Mouse (Mus musculus) MEL (cell line): ENCODE measurements around the gene Gm28048. TPM values are rescaled to one million over a fixed set of nuclear protein-coding genes. Genes with fewer than 3 reads are reported as not detected.

Experiments
- DNase-seq: peaks from one replicate; pipeline ENCODE4 v3.0.0; 2011; ENCODE audit warnings: low read depth, low spot score
- H3K27ac ChIP-seq: 2 replicates; pipeline ENCODE4 v1.5.1; 2012; ENCODE audit warnings: low read depth, mild to moderate bottlenecking, control low read depth, low read length, moderate library complexity; ENCODE audit not compliant: control insufficient read depth
- H3K27me3 ChIP-seq, 2 experiments: fragments of 150-350 bp in 1 of 2; sonication (generic) in 1 of 2; 2 replicates each; pipeline ENCODE4 v1.6.1; 2012; ENCODE audit warnings: low read length in 2 of 2, mild to moderate bottlenecking in 2 of 2, improper control_type of control experiment in 1 of 2, moderate library complexity in 1 of 2; ENCODE audit not compliant: insufficient read depth in 2 of 2, control insufficient read depth in 1 of 2
- H3K36me3 ChIP-seq, 2 experiments: 2 replicates each; pipeline ENCODE4 v1.6.1; 2012 to 2014; ENCODE audit warnings: low read length in 2 of 2, improper control_type of control experiment in 1 of 2, inconsistent platforms in 1 of 2, mild to moderate bottlenecking in 1 of 2; ENCODE audit not compliant: insufficient read depth in 2 of 2, control insufficient read depth in 1 of 2
- H3K4me1 ChIP-seq, 2 experiments: fragments of 150-350 bp in 1 of 2; sonication (generic) in 1 of 2; 2 replicates each; pipeline ENCODE4 v1.6.1; 2012; ENCODE audit warnings: low read length in 2 of 2, improper control_type of control experiment in 1 of 2, mild to moderate bottlenecking in 1 of 2; ENCODE audit not compliant: insufficient read depth in 2 of 2, control insufficient read depth in 1 of 2
- H3K4me3 ChIP-seq, 2 experiments: fragments of 150-350 bp in 1 of 2; sonication (generic) in 1 of 2; 2 replicates each; pipeline ENCODE4 v1.5.1; 2012; ENCODE audit warnings: low read depth in 2 of 2, low read length in 2 of 2, mild to moderate bottlenecking in 2 of 2, moderate library complexity in 2 of 2, control low read depth in 1 of 2, improper control_type of control experiment in 1 of 2; ENCODE audit not compliant: control insufficient read depth in 1 of 2, insufficient read depth in 1 of 2
- H3K79me2 ChIP-seq: 2 replicates; pipeline ENCODE4 v1.6.1; 2012; ENCODE audit warnings: mild to moderate bottlenecking, low read length, moderate library complexity; ENCODE audit not compliant: control insufficient read depth, poor library complexity, insufficient read depth
- H3K9ac ChIP-seq: 2 replicates; pipeline ENCODE4 v1.6.1; 2012; ENCODE audit warnings: low read depth, mild to moderate bottlenecking, control low read depth, low read length, moderate library complexity; ENCODE audit not compliant: control insufficient read depth, poor library complexity, severe bottlenecking
- H3K9me3 ChIP-seq: fragments of 150-350 bp; sonication (generic); replicated peaks from 2 replicates; pipeline ENCODE4 v1.6.1; 2012; ENCODE audit warnings: mild to moderate bottlenecking, low read length, improper control_type of control experiment, moderate library complexity; ENCODE audit not compliant: insufficient read depth
- BHLHE40 ChIP-seq: IDR thresholded peaks from 2 replicates; pipeline ENCODE4 v1.6.1; 2012; ENCODE audit warnings: low read depth, mild to moderate bottlenecking, inconsistent platforms, low read length, improper control_type of control experiment, borderline replicate concordance
- CHD2 ChIP-seq: IDR thresholded peaks from 2 replicates; pipeline ENCODE4 v1.6.1; 2011; ENCODE audit warnings: low read length, improper control_type of control experiment
- CTCF ChIP-seq, 3 experiments: IDR thresholded peaks in 2 of 3; conservative IDR thresholded peaks in 1 of 3; 2 replicates each; pipeline ENCODE4 v1.5.1; 2011 to 2012; ENCODE audit warnings: low read length in 3 of 3, low read depth in 2 of 3, mild to moderate bottlenecking in 2 of 3, improper control_type of control experiment in 1 of 3, inconsistent platforms in 1 of 3, mixed read lengths in 1 of 3, moderate library complexity in 1 of 3; ENCODE audit not compliant: control insufficient read depth in 1 of 3, insufficient read depth in 1 of 3, poor library complexity in 1 of 3, severe bottlenecking in 1 of 3
- E2F4 ChIP-seq: IDR thresholded peaks from 2 replicates; pipeline ENCODE4 v1.6.1; 2011; ENCODE audit warnings: low read depth, low read length, improper control_type of control experiment, borderline replicate concordance
- GABPA ChIP-seq: IDR thresholded peaks from 2 replicates; pipeline ENCODE4 v1.6.1; 2012; ENCODE audit warnings: low read depth, mild to moderate bottlenecking, inconsistent platforms, low read length, improper control_type of control experiment, moderate library complexity
- HCFC1 ChIP-seq: IDR thresholded peaks from 2 replicates; pipeline ENCODE4 v1.6.1; 2012; ENCODE audit warnings: low read depth, mild to moderate bottlenecking, inconsistent platforms, low read length, improper control_type of control experiment, moderate library complexity
- MAFK ChIP-seq: IDR thresholded peaks from 2 replicates; pipeline ENCODE4 v1.6.1; 2011; ENCODE audit warnings: low read depth, mild to moderate bottlenecking, low read length, improper control_type of control experiment, borderline replicate concordance
- MAX ChIP-seq: IDR thresholded peaks from 2 replicates; pipeline ENCODE4 v1.6.1; 2011; ENCODE audit warnings: low read length, improper control_type of control experiment
- MAZ ChIP-seq: IDR thresholded peaks from 2 replicates; pipeline ENCODE4 v1.6.1; 2012; ENCODE audit warnings: low read depth, mild to moderate bottlenecking, inconsistent platforms, low read length, improper control_type of control experiment
- MEF2A ChIP-seq: IDR thresholded peaks from 2 replicates; pipeline ENCODE4 v1.6.1; 2014; ENCODE audit warnings: low read depth, mild to moderate bottlenecking, inconsistent platforms, low read length, improper control_type of control experiment; ENCODE audit not compliant: poor library complexity, insufficient replicate concordance, severe bottlenecking; ENCODE audit errors: extremely low read depth
- NRF1 ChIP-seq: IDR thresholded peaks from 2 replicates; pipeline ENCODE4 v1.6.1; 2014; ENCODE audit warnings: low read depth, mild to moderate bottlenecking, inconsistent platforms, low read length, improper control_type of control experiment, moderate library complexity; ENCODE audit not compliant: poor library complexity, insufficient read depth, severe bottlenecking
- POLR2A ChIP-seq, 2 experiments: IDR thresholded peaks; 2 replicates each; pipeline ENCODE4 v1.6.1; 2011 to 2012; ENCODE audit warnings: low read length in 2 of 2, mild to moderate bottlenecking in 2 of 2, control low read depth in 1 of 2, improper control_type of control experiment in 1 of 2, low read depth in 1 of 2, moderate library complexity in 1 of 2; ENCODE audit not compliant: control insufficient read depth in 1 of 2, insufficient read depth in 1 of 2, poor library complexity in 1 of 2
- POLR2AphosphoS2 ChIP-seq: IDR thresholded peaks from 2 replicates; pipeline ENCODE4 v1.6.1; 2011; ENCODE audit warnings: low read length, improper control_type of control experiment
- POLR2AphosphoS5 ChIP-seq: IDR thresholded peaks from 2 replicates; pipeline ENCODE4 v1.6.1; 2012; ENCODE audit warnings: low read depth, borderline replicate concordance, mild to moderate bottlenecking, inconsistent platforms, low read length, moderate library complexity, mixed read lengths
- RAD21 ChIP-seq: IDR thresholded peaks from 2 replicates; pipeline ENCODE4 v1.6.1; 2011; ENCODE audit warnings: mild to moderate bottlenecking, low read depth, low read length, improper control_type of control experiment
- SIN3A ChIP-seq: IDR thresholded peaks from 2 replicates; pipeline ENCODE4 v1.6.1; 2012; ENCODE audit warnings: low read length, improper control_type of control experiment, inconsistent platforms
- SMC3 ChIP-seq: IDR thresholded peaks from 2 replicates; pipeline ENCODE4 v1.6.1; 2011; ENCODE audit warnings: low read depth, low read length, improper control_type of control experiment
- TCF12 ChIP-seq: IDR thresholded peaks from 2 replicates; pipeline ENCODE4 v1.6.1; 2014; ENCODE audit warnings: low read depth, mild to moderate bottlenecking, inconsistent platforms, low read length, improper control_type of control experiment, moderate library complexity
- UBTF ChIP-seq: IDR thresholded peaks from 2 replicates; pipeline ENCODE4 v1.6.1; 2012; ENCODE audit warnings: low read depth, mild to moderate bottlenecking, inconsistent platforms, low read length, improper control_type of control experiment, moderate library complexity, borderline replicate concordance; ENCODE audit not compliant: insufficient read depth
- USF1 ChIP-seq: IDR thresholded peaks from 2 replicates; pipeline ENCODE4 v1.6.1; 2014; ENCODE audit warnings: low read depth, mild to moderate bottlenecking, inconsistent platforms, low read length, improper control_type of control experiment, moderate library complexity
- USF2 ChIP-seq, 2 experiments: IDR thresholded peaks; 2 replicates each; pipeline ENCODE4 v1.6.1; 2011 to 2012; ENCODE audit warnings: improper control_type of control experiment in 2 of 2, low read length in 2 of 2, borderline replicate concordance in 1 of 2, inconsistent platforms in 1 of 2, low read depth in 1 of 2, mild to moderate bottlenecking in 1 of 2; ENCODE audit not compliant: insufficient read depth in 1 of 2
- ZC3H11A ChIP-seq: IDR thresholded peaks from 2 replicates; pipeline ENCODE4 v1.6.1; 2012; ENCODE audit warnings: low read depth, mild to moderate bottlenecking, inconsistent platforms, low read length, improper control_type of control experiment
- ZMIZ1 ChIP-seq: IDR thresholded peaks from 2 replicates; pipeline ENCODE4 v1.6.1; 2012; ENCODE audit warnings: low read depth, mild to moderate bottlenecking, inconsistent platforms, low read length, improper control_type of control experiment, moderate library complexity
- ZNF384 ChIP-seq: IDR thresholded peaks from 2 replicates; pipeline ENCODE4 v1.6.1; 2012; ENCODE audit warnings: low read depth, mild to moderate bottlenecking, inconsistent platforms, low read length, improper control_type of control experiment
- polyA plus RNA-seq, 2 experiments: library from polyadenylated mRNA; stranded (reverse) in 1 of 2; unstranded in 1 of 2; fragments of >175 nt in 1 of 2; fragments of >200 nt in 1 of 2; gene quantifications; 2 replicates each; pipeline versions ENCODE4 v1.2.1 to v1.2.4; 2012; ENCODE audit warnings: low replicate concordance in 2 of 2, low read depth in 1 of 2; ENCODE audit not compliant: insufficient read length in 2 of 2, insufficient read depth in 1 of 2, missing spikeins in 1 of 2
- total RNA-seq: library from RNA; depleted of rRNA; stranded (reverse); fragments of 300-350 nt; gene quantifications from 2 replicates; pipeline ENCODE4 v1.2.3, GENCODE M21; 2012

Gm28048 gene
- total and polyA plus RNA-seq, 3 experiments = 8.6 to 15.0 TPM; not detected in 1

GRCm38 (mm10) chr11:22969486-22969885, 12.4 kb downstream of the Gm28048 start:
- Histone ChIP-seq H3K27ac (no peak overlapping the region), H3K79me2 (peaks cover 21% of the 10 kb centered on the region), H3K4me3 (no peak overlapping the region), H3K9me3 (no peaks in the 10 kb centered on the region), H3K36me3 (peaks cover 0 to 7% of the 10 kb centered on the region in 2 experiments; a peak in 1 of 4 replicates), H3K4me1 (peaks cover 0 to 4% of the 10 kb centered on the region in 2 experiments; a peak in 1 of 4 replicates), H3K9ac (no peak overlapping the region; the same call in 1 of the 2 replicates), H3K27me3 (no peaks in the 10 kb centered on the region)
- DNase-seq = peak; percentile 83
- TF ChIP-seq BHLHE40 (no peak; the same call in 1 of the 2 replicates), MAX (no peak), UBTF (no peak), RAD21 (peak; percentile 94), ZMIZ1 (no peak), CTCF (IDR thresholded peaks at IDR 0.05 in 2 of 3, conservative IDR thresholded peaks at IDR 0.05 in 1 of 3; ENCODE audit: control insufficient read depth in 1 of 3, insufficient read depth in 1 of 3, low read depth in 2 of 3, low read length in 3 of 3, poor library complexity in 1 of 3, severe bottlenecking in 1 of 3) (peak in 2 of 3 experiments; percentile 83 to 85; a peak in 4 of 6 replicates), HCFC1 (0 out of 2 replicates have a peak, but pooled peaks have one; percentile 15), MAZ (no peak), ZC3H11A (peak; percentile 84), USF2 (IDR thresholded peaks at IDR 0.05; ENCODE audit: borderline replicate concordance in 1 of 2, insufficient read depth in 1 of 2, low read depth in 1 of 2, low read length in 2 of 2) (no peak), CHD2 (no peak), ZNF384 (no peak), POLR2A (IDR thresholded peaks at IDR 0.05; ENCODE audit: control insufficient read depth in 1 of 2, insufficient read depth in 1 of 2, low read depth in 1 of 2, low read length in 2 of 2, poor library complexity in 1 of 2) (no peak), SIN3A (peak; percentile 54; the same call in 1 of the 2 replicates), E2F4 (no peak), POLR2AphosphoS5 (no peak), NRF1 (no peak), MAFK (no peak), POLR2AphosphoS2 (no peak), USF1 (no peak), GABPA (no peak), MEF2A (no peak), SMC3 (peak; percentile 80), TCF12 (no peak)
